Mouse (Mus musculus) liver, adult 2 months (tissue): ENCODE results near the gene Nlrp1a.
A peak's percentile ranks its signal among the peaks of the same experiment; 100 is the strongest.

ENCODE experiments used
- CTCF ChIP-seq: fragments of 200-500 bp; IDR thresholded peaks from 2 replicates; pipeline ENCODE4 v1.5.1; 2011; ENCODE audit warnings: low read depth, low read length, control low read depth
- POLR2A ChIP-seq: fragments of 200-500 bp; IDR thresholded peaks from 2 replicates; pipeline ENCODE4 v1.6.1; 2011; ENCODE audit warnings: low read length, control low read depth; ENCODE audit not compliant: insufficient read depth; ENCODE audit errors: extremely low read depth

DNA sequence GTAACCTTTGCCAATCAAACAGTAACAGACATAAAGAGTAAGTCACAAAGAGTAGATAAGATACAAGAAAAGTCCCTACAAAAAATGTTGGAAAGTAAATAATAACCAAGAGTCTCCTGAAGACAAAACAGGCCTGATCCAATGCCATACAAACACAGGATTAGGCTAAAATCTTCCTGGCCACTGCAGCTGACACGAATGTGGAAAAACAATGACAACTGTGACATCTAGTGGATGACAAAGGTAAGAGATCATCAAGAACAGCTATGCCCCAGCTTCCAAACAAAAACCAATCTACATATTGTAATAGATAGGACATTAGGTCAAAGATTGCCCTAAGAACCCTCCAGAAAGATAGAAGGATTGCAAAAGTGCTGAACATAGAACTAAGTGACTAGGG, 92.0 kb downstream of the Nlrp1a start:
- no peak for TF ChIP-seq POLR2A
- TF ChIP-seq CTCF: 0 out of 2 replicates have a peak, but pooled peaks have one; percentile 10
